Mouse (Mus musculus): ENCODE measurements around the gene Actc1.
A peak's percentile ranks its signal among the peaks of the same experiment; 100 is the strongest.

The Actc1 gene

GRCm38 (mm10) chr2:114049372-114049771 is 4.0 kb downstream of the Actc1 start:
- DNase-seq: no peak

- no peak for DNase-seq
Measured at GRCm38 (mm10) chr2:114047960-114048611, 5.3 kb downstream of the Actc1 start.

- no peak for DNase-seq
Measured at GRCm38 (mm10) chr2:114046151-114046664, 7.1 kb downstream of the Actc1 start.

GRCm38 (mm10) chr2:114037926-114038325 is 15.4 kb downstream of the Actc1 start:
- no peak for DNase-seq

- DNase-seq: no peak
Measured at GRCm38 (mm10) chr2:114032259-114032658, 21.1 kb downstream of the Actc1 start.

- DNase-seq: no peak
Measured at GRCm38 (mm10) chr2:114023383-114023782, 30.0 kb downstream of the Actc1 start.

- no peak for DNase-seq
Measured at GRCm38 (mm10) chr2:114020210-114020563, 33.2 kb downstream of the Actc1 start.

GRCm38 (mm10) chr2:114019474-114020209 is 33.7 kb downstream of the Actc1 start:
- no peak for DNase-seq

GRCm38 (mm10) chr2:114018136-114018535 is 35.2 kb downstream of the Actc1 start:
- no peak for DNase-seq

- no peak for DNase-seq
Measured at GRCm38 (mm10) chr2:114014839-114015238, 38.5 kb downstream of the Actc1 start.

- DNase-seq: no peak
Measured at GRCm38 (mm10) chr2:114013846-114014245, 39.5 kb downstream of the Actc1 start.

- DNase-seq: no peak
Measured at GRCm38 (mm10) chr2:114013295-114013771, 40.0 kb downstream of the Actc1 start, which contains the start of gene Gjd2. Gjd2 (minus strand) TSS chr2:114013619.

GRCm38 (mm10) chr2:114012749-114013211 is 40.6 kb downstream of the Actc1 start:
- DNase-seq: no peak

- DNase-seq: peak; percentile 49
Measured at GRCm38 (mm10) chr2:114011838-114012237, 41.5 kb downstream of the Actc1 start.

- DNase-seq: no peak
Measured at GRCm38 (mm10) chr2:114008321-114008720, 45.0 kb downstream of the Actc1 start.

GRCm38 (mm10) chr2:113997484-113997883 is 55.9 kb downstream of the Actc1 start:
- no peak for DNase-seq

Measured in lung, postnatal 14 days (tissue).